Mouse (Mus musculus) CH12.LX (cell line): ENCODE results near the gene Inpp5a. TPM values are rescaled to one million over a fixed set of nuclear protein-coding genes. Genes with fewer than 3 reads are reported as not detected.
A peak's percentile ranks its signal among the peaks of the same experiment; 100 is the strongest.

ENCODE experiments used
- DNase-seq: peaks from one replicate; pipeline ENCODE4 v3.0.0-alpha.2; 2013; ENCODE audit errors: extremely low read depth
- H3K27ac ChIP-seq: 2 replicates; pipeline ENCODE4 v1.5.1; 2012; ENCODE audit warnings: low read depth, mild to moderate bottlenecking, control low read depth, moderate library complexity; ENCODE audit not compliant: insufficient read depth
- H3K27me3 ChIP-seq: replicated peaks from 2 replicates; pipeline ENCODE3; 2012; ENCODE audit warnings: inconsistent platforms
- H3K36me3 ChIP-seq, 2 experiments: replicated peaks in 1 of 2; 2 replicates each; pipeline versions ENCODE3 to v1.6.1; 2012; ENCODE audit warnings: inconsistent platforms in 1 of 2, low read length in 1 of 2, mild to moderate bottlenecking in 1 of 2, mixed read lengths in 1 of 2, moderate library complexity in 1 of 2; ENCODE audit not compliant: control insufficient read depth in 1 of 2, insufficient read depth in 1 of 2
- H3K4me1 ChIP-seq, 2 experiments: 2 replicates each; pipeline ENCODE4 v1.6.1; 2012; ENCODE audit warnings: inconsistent platforms in 1 of 2, moderate library complexity in 1 of 2; ENCODE audit not compliant: insufficient read depth in 2 of 2, control insufficient read depth in 1 of 2
- H3K4me2 ChIP-seq: 2 replicates; pipeline ENCODE4 v1.6.1; 2012; ENCODE audit warnings: low read depth, mild to moderate bottlenecking, control low read depth; ENCODE audit not compliant: poor library complexity, insufficient read depth, severe bottlenecking
- H3K4me3 ChIP-seq, 3 experiments: fragments of 150-350 bp in 1 of 3; sonication (generic) in 1 of 3; replicated peaks in 1 of 3; 2 replicates each; pipeline versions ENCODE3 to v1.5.1; 2011 to 2012; ENCODE audit warnings: low read depth in 2 of 3, low read length in 2 of 3, mild to moderate bottlenecking in 2 of 3, moderate library complexity in 2 of 3, control low read depth in 1 of 3, improper control_type of control experiment in 1 of 3, inconsistent platforms in 1 of 3, mixed read lengths in 1 of 3; ENCODE audit not compliant: poor library complexity in 1 of 3
- H3K79me2 ChIP-seq: replicated peaks from 2 replicates; pipeline ENCODE4 v1.6.1; 2012; ENCODE audit warnings: mild to moderate bottlenecking, moderate library complexity; ENCODE audit not compliant: control insufficient read depth, poor library complexity, insufficient read depth, severe bottlenecking; ENCODE audit errors: extremely low read depth
- H3K9ac ChIP-seq: 2 replicates; pipeline ENCODE4 v1.6.1; 2012; ENCODE audit warnings: low read depth, mild to moderate bottlenecking, control low read depth, moderate library complexity; ENCODE audit not compliant: insufficient read depth
- H3K9me3 ChIP-seq: replicated peaks from 2 replicates; pipeline ENCODE3; 2012; ENCODE audit warnings: low read length, inconsistent platforms, mixed read lengths
- BHLHE40 ChIP-seq: IDR thresholded peaks from 2 replicates; pipeline ENCODE4 v1.6.1; 2011; ENCODE audit warnings: mild to moderate bottlenecking, low read depth, low read length, improper control_type of control experiment
- CHD1 ChIP-seq: IDR thresholded peaks from 2 replicates; pipeline ENCODE4 v1.6.1; 2012; ENCODE audit warnings: low read depth, low read length, improper control_type of control experiment, inconsistent platforms
- CHD2 ChIP-seq: IDR thresholded peaks from 2 replicates; pipeline ENCODE4 v1.6.1; 2011; ENCODE audit warnings: low read length, improper control_type of control experiment
- E2F4 ChIP-seq: IDR thresholded peaks from 2 replicates; pipeline ENCODE4 v1.6.1; 2011; ENCODE audit warnings: low read depth, low read length, improper control_type of control experiment; ENCODE audit not compliant: insufficient replicate concordance
- ELF1 ChIP-seq: IDR thresholded peaks from 2 replicates; pipeline ENCODE4 v1.6.1; 2014; ENCODE audit warnings: low read depth, mild to moderate bottlenecking, inconsistent platforms, low read length, improper control_type of control experiment
- EP300 ChIP-seq: IDR thresholded peaks from 2 replicates; pipeline ENCODE4 v1.6.1; 2011; ENCODE audit warnings: low read length, improper control_type of control experiment
- GABPA ChIP-seq: IDR thresholded peaks from 2 replicates; pipeline ENCODE4 v1.6.1; 2012; ENCODE audit warnings: low read depth, low read length, improper control_type of control experiment, inconsistent platforms; ENCODE audit not compliant: insufficient replicate concordance
- IRF4 ChIP-seq: IDR thresholded peaks from 2 replicates; pipeline ENCODE4 v1.6.1; 2014; ENCODE audit warnings: low read depth, mild to moderate bottlenecking, inconsistent platforms, low read length, improper control_type of control experiment
- JUND ChIP-seq: conservative IDR thresholded peaks from 2 replicates; pipeline ENCODE4 v1.6.1; 2011; ENCODE audit warnings: low read depth, low read length, improper control_type of control experiment
- KAT2A ChIP-seq: IDR thresholded peaks from 2 replicates; pipeline ENCODE4 v1.6.1; 2012; ENCODE audit warnings: low read length, improper control_type of control experiment, inconsistent platforms; ENCODE audit not compliant: insufficient replicate concordance
- MAX ChIP-seq: IDR thresholded peaks from 2 replicates; pipeline ENCODE4 v1.6.1; 2011; ENCODE audit warnings: low read length, improper control_type of control experiment
- MEF2A ChIP-seq: IDR thresholded peaks from 2 replicates; pipeline ENCODE4 v1.6.1; 2014; ENCODE audit warnings: low read depth, mild to moderate bottlenecking, inconsistent platforms, low read length, improper control_type of control experiment, borderline replicate concordance
- MXI1 ChIP-seq: IDR thresholded peaks from 2 replicates; pipeline ENCODE4 v1.6.1; 2011; ENCODE audit warnings: mild to moderate bottlenecking, low read depth, low read length, improper control_type of control experiment
- MYC ChIP-seq: IDR thresholded peaks from 2 replicates; pipeline ENCODE4 v1.6.1; 2011; ENCODE audit warnings: low read depth, mild to moderate bottlenecking, improper control_type of control experiment, low read length
- NELFE ChIP-seq: IDR thresholded peaks from 2 replicates; pipeline ENCODE4 v1.6.1; 2011; ENCODE audit warnings: low read depth, low read length, improper control_type of control experiment
- POLR2A ChIP-seq: IDR thresholded peaks from 2 replicates; pipeline ENCODE4 v1.6.1; 2011; ENCODE audit warnings: low read depth, mild to moderate bottlenecking, improper control_type of control experiment, low read length
- POLR2AphosphoS2 ChIP-seq: IDR thresholded peaks from 2 replicates; pipeline ENCODE4 v1.6.1; 2011; ENCODE audit warnings: low read depth, low read length, improper control_type of control experiment
- RAD21 ChIP-seq: IDR thresholded peaks from 2 replicates; pipeline ENCODE4 v1.6.1; 2011; ENCODE audit warnings: low read depth, mild to moderate bottlenecking, low read length, improper control_type of control experiment, moderate library complexity
- RCOR1 ChIP-seq: conservative IDR thresholded peaks from 2 replicates; pipeline ENCODE4 v1.6.1; 2012; ENCODE audit warnings: low read depth, mild to moderate bottlenecking, inconsistent platforms, low read length, improper control_type of control experiment
- SIN3A ChIP-seq: IDR thresholded peaks from 2 replicates; pipeline ENCODE4 v1.6.1; 2012; ENCODE audit warnings: low read length, improper control_type of control experiment, inconsistent platforms
- TBP ChIP-seq: conservative IDR thresholded peaks from 2 replicates; pipeline ENCODE4 v1.6.1; 2011; ENCODE audit warnings: low read depth, low read length, improper control_type of control experiment
- TCF12 ChIP-seq: IDR thresholded peaks from 2 replicates; pipeline ENCODE4 v1.6.1; 2014; ENCODE audit warnings: low read depth, mild to moderate bottlenecking, inconsistent platforms, low read length, improper control_type of control experiment
- UBTF ChIP-seq: IDR thresholded peaks from 2 replicates; pipeline ENCODE4 v1.6.1; 2012; ENCODE audit warnings: low read depth, mild to moderate bottlenecking, inconsistent platforms, low read length, improper control_type of control experiment, moderate library complexity
- USF1 ChIP-seq: IDR thresholded peaks from 2 replicates; pipeline ENCODE4 v1.6.1; 2014; ENCODE audit warnings: low read depth, mild to moderate bottlenecking, inconsistent platforms, low read length, improper control_type of control experiment
- USF2 ChIP-seq: conservative IDR thresholded peaks from 2 replicates; pipeline ENCODE4 v1.6.1; 2011; ENCODE audit warnings: low read depth, low read length, improper control_type of control experiment
- ZC3H11A ChIP-seq: IDR thresholded peaks from 2 replicates; pipeline ENCODE4 v1.6.1; 2012; ENCODE audit warnings: low read depth, mild to moderate bottlenecking, inconsistent platforms, low read length, improper control_type of control experiment
- ZKSCAN1 ChIP-seq: IDR thresholded peaks from 2 replicates; pipeline ENCODE4 v1.6.1; 2012; ENCODE audit warnings: low read depth, inconsistent platforms, low read length, improper control_type of control experiment, borderline replicate concordance
- ZMIZ1 ChIP-seq: IDR thresholded peaks from 2 replicates; pipeline ENCODE4 v1.6.1; 2012; ENCODE audit warnings: low read depth, mild to moderate bottlenecking, inconsistent platforms, low read length, improper control_type of control experiment
- dilution Hi-C: fragments of 300-500 bp; cut with MboI; formaldehyde crosslinking; loops from 2 replicates; pipeline ENCODE4 v1.14.3; 2020; ENCODE audit warnings: low sequenced_read_pairs; ENCODE audit not compliant: extremely low pct_unique_long_range_greater_than_20kb, extremely low pct_ligation_motif_present
- in situ Hi-C: fragments of 300-500 bp; cut with MboI; formaldehyde crosslinking; loops from 3 replicates; pipeline ENCODE4 v1.14.3; 2019; ENCODE audit warnings: low sequenced_read_pairs, low pct_ligation_motif_present, low pct_unique_long_range_greater_than_20kb, mixed read lengths
- polyA plus RNA-seq: library from polyadenylated mRNA; unstranded; fragments of >175 nt; gene quantifications from 2 replicates; pipeline ENCODE4 v1.2.1, GENCODE M21; 2012; ENCODE audit warnings: low read depth; ENCODE audit not compliant: insufficient read length
- total RNA-seq, 2 experiments: library from RNA; depleted of rRNA; stranded (reverse); fragments of 300-350 nt in 1 of 2; fragments of >200 nt in 1 of 2; gene quantifications; 2 replicates each; pipeline ENCODE4 v1.2.3; 2012 to 2014

Inpp5a gene
- total and polyA plus RNA-seq, 3 experiments: 1.7 to 5.4 (median 3.0) TPM

DNA sequence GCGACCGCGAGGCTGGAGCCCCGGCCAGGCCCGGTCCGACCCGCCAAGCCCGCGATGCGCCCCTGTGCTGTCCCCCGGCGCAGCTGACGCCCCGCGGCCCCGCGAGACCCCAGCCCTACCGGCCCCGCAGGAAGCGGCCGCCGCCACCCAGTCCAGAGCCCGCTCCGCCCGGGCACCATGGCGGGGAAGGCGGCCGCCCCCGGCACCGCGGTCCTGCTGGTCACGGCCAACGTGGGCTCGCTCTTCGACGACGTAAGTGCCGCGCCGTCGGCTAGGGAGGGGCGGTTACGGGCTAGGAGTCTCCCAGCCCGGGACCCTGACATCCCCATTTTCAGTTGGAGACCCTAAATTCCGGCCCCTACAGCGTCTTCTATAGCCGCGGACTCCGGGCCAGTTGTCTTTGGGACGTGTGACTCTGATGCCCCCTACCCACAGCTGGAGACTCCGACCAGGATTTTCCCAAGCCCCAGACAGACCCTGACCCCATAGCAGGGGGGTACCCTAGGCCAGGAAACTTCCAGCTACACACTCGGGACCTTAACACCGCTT is 378 bp downstream of the Inpp5a start:
- no peak for DNase-seq
- Histone ChIP-seq H3K27me3 (peaks cover 6% of the 10 kb centered on the region), H3K4me1 (peaks cover 6 to 40% of the 10 kb centered on the region in 2 experiments), H3K27ac (no peak overlapping the region), H3K9ac (peak overlapping the region; percentile 91), H3K4me2 (peak overlapping the region; percentile 76), H3K9me3 (no peaks in the 10 kb centered on the region), H3K4me3 (peak overlapping the region; percentile 64 to 92 (median 77)), H3K36me3 (no peaks in the 10 kb centered on the region), H3K79me2 (no peaks in the 10 kb centered on the region)
- no peak for TF ChIP-seq GABPA
- TF ChIP-seq UBTF: no peak
- TF ChIP-seq CHD2: no peak
- TF ChIP-seq RAD21: no peak
- TF ChIP-seq EP300: no peak
- TF ChIP-seq MYC: no peak
- TF ChIP-seq TCF12: no peak
- no peak for TF ChIP-seq RCOR1
- no peak for TF ChIP-seq IRF4
- no peak for TF ChIP-seq CHD1
- TF ChIP-seq JUND: no peak
- no peak for TF ChIP-seq NELFE
- TF ChIP-seq POLR2AphosphoS2: no peak
- no peak for TF ChIP-seq ZC3H11A
- no peak for TF ChIP-seq SIN3A
- in situ Hi-C loops (no loop called here), dilution Hi-C loops (no loop called here)

DNA sequence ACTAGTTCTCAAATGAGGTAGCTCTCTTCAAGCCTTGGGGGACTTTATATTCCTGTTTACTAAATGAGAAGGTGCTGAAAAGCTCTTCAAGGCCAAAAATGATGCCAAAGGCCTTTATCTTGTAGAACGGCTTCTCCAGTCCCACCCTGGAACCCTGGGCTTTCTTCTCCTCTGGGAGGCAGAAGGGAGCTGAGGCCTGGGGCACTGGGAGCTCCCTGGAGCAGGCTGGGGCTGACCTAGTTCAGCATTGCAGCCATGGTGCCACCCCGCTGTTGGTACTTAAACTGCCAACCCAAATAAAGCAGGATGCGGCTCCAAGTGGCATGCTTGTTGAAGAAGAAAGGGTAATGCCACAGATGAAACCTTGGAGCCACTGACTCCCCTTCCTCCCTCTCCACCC is 1.5 kb downstream of the Inpp5a start:
- dilution Hi-C loops: no loop called here

More for the DNA sequence above, 1.5 kb downstream of the Inpp5a start:
- no peak overlapping the region for H3K9ac ChIP-seq
- H3K4me1 ChIP-seq: peaks cover 6 to 49% of the 10 kb centered on the region in 2 experiments
- H3K27me3 ChIP-seq: peaks cover 4% of the 10 kb centered on the region
- peak overlapping the region in 1 of 3 experiments; percentile 64 for H3K4me3 ChIP-seq
- no peaks in the 10 kb centered on the region for H3K79me2 ChIP-seq
- DNase-seq: no peak
- in situ Hi-C loops: no loop called here
- no peaks in the 10 kb centered on the region for H3K9me3 ChIP-seq
- TF ChIP-seq USF2 (no peak), USF1 (no peak), CHD2 (no peak), POLR2A (no peak), ZKSCAN1 (no peak), GABPA (no peak), KAT2A (no peak), POLR2AphosphoS2 (no peak), MXI1 (no peak), TBP (no peak), BHLHE40 (no peak), ZMIZ1 (no peak), SIN3A (no peak), MEF2A (no peak), ELF1 (no peak), E2F4 (no peak), MAX (no peak), TCF12 (no peak)
- TF ChIP-seq, all 38 proteins: peak for 0
- no peak overlapping the region for H3K27ac ChIP-seq
- no peak overlapping the region for H3K4me2 ChIP-seq
- no peaks in the 10 kb centered on the region for H3K36me3 ChIP-seq
